Mouse (Mus musculus) macrophage (primary cell): ENCODE results near the gene Zfp629. TPM values are rescaled to one million over a fixed set of nuclear protein-coding genes. Genes with fewer than 3 reads are reported as not detected.

Experiments
- H3K27ac ChIP-seq: fragments of 350-480 bp; formaldehyde crosslinking; 2 replicates; pipeline ENCODE4 v1.9.0; 2021
- H3K36me3 ChIP-seq: fragments of 350-480 bp; formaldehyde crosslinking; 2 replicates; pipeline ENCODE4 v1.9.0; 2021; ENCODE audit errors: inconsistent target
- H3K4me3 ChIP-seq: fragments of 350-480 bp; formaldehyde crosslinking; 2 replicates; pipeline ENCODE4 v1.9.0; 2021; ENCODE audit errors: inconsistent target
- H3K79me2 ChIP-seq: fragments of 350-480 bp; formaldehyde crosslinking; 2 replicates; pipeline ENCODE4 v1.9.0; 2021; ENCODE audit errors: inconsistent target
- WGBS: methylation state at CpG from one replicate; pipeline ENCODE4 v1.1.7; 2026; ENCODE audit warnings: inconsistent platforms; ENCODE audit not compliant: missing documents; 5-methylcytosine and 5-hydroxymethylcytosine counted together
- polyA plus RNA-seq: library from polyadenylated mRNA; stranded (reverse); fragments of 250-400 nt; gene quantifications from 3 replicates; pipeline ENCODE4 v1.2.4, GENCODE M21; 2018; ENCODE audit warnings: inconsistent platforms

Zfp629 gene
- polyA plus RNA-seq, 1 experiment from 2014 or later = 11.5 TPM

GRCm38 (mm10) chr7:127572895-127573471 lies 42.6 kb downstream of the Zfp629 start, which contains the start of gene Phkg2:
Phkg2 (plus strand) TSS chr7:127573340.
- Histone ChIP-seq H3K36me3 (peaks cover 8% of the 10 kb centered on the region; the same call in 1 of the 2 replicates), H3K27ac (peak within 1 kb of the TSS; percentile 52), H3K4me3 (peak within 1 kb of the TSS; percentile 79), H3K79me2 (peaks cover 43% of the 10 kb centered on the region)
- under 1% methylated on average over 17 of the region's 17 CpGs for WGBS

GRCm38 (mm10) chr7:127564381-127565150 lies 51.0 kb downstream of the Zfp629 start:
- Histone ChIP-seq H3K4me3 (no peak overlapping the region), H3K27ac (no peak overlapping the region), H3K79me2 (no peaks in the 10 kb centered on the region), H3K36me3 (peaks cover 31% of the 10 kb centered on the region)
- 87% methylated on average over 6 of the region's 6 CpGs for WGBS

DNA sequence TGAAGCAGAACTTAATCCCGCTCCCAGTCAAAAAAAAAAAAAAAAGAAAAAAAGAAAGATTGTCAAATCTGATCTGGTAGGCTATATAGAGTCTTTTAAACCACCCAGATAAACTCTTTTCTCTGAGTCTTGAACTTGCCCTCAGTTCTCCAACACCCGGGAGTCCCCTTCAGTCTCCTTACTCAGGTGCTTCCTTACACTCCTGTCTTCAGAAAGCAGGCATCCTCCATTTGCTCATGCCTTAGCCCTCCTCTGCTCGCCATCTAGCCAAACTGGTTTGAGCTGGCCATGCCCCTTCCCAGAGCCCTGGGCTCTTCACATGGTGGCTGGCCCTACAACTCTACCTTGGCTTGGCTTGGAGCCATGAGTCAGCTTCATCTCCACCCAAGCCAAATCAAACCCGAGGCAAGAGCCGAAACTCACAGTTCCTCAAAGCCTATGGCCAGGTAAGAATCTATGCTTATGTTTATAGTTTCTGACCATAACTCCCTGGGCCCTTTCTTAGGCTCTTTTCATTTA lies 54.2 kb downstream of the Zfp629 start, which contains the start of gene Tmem265:
Gene Tmem265, plus strand, starts transcription at position 51 of the 519 bp plus-strand sequence.
- no peaks in the 10 kb centered on the region for H3K79me2 ChIP-seq
- H3K36me3 ChIP-seq = peaks cover 56% of the 10 kb centered on the region
- no peak within 1 kb of the TSS for H3K4me3 ChIP-seq
- 81% methylated on average over 5 of the region's 5 CpGs for whole genome bisulfite sequencing
- H3K27ac ChIP-seq = no peak within 1 kb of the TSS

DNA sequence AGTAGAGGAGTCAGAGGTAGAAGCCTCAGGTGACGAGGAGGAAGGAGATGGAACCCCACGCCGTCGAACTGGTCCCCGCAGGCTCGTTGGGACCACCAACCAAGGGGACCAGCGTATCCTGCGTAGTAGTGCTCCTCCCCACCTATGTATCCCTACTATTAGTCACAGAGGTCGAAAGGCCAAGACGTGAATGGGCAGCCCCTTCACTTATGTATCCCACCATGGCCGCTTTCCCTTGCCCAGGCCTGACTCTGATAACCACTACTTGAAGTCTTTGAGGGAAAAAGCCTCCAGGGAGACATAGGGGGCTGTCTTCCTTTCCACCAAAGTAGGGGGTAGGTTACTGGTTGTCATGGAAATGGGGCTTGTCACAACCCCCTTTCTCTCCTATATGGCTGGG lies 55.0 kb downstream of the Zfp629 start:
- Histone ChIP-seq H3K27ac (no peak overlapping the region), H3K79me2 (no peaks in the 10 kb centered on the region), H3K4me3 (no peak overlapping the region), H3K36me3 (peaks cover 64% of the 10 kb centered on the region)
- WGBS = 93% methylated on average over 11 of the region's 11 CpGs

Other genes with a start within 250 kb of the Zfp629 start
- gene Zfp747, start 239.7 kb downstream of the Zfp629 start, polyA plus RNA-seq = 4.8 to 5.8 TPM (median 5.6 TPM) in 3 replicates
- gene 9130019O22Rik, start 228.6 kb downstream of the Zfp629 start, polyA plus RNA-seq = 1.7 to 2.8 TPM (median 2.4 TPM) in 3 replicates
- gene E430018J23Rik, start 222.2 kb downstream of the Zfp629 start, polyA plus RNA-seq = 1.3 to 3.1 TPM (median 1.6 TPM) in 3 replicates
- gene Zfp764, start 209.0 kb downstream of the Zfp629 start, polyA plus RNA-seq = 6.0 to 7.4 TPM (median 6.2 TPM) in 3 replicates
- gene Zfp688, start 193.7 kb downstream of the Zfp629 start, polyA plus RNA-seq = 5.1 to 17.4 TPM (median 8.9 TPM) in 3 replicates
- 1.0 to 1.9 TPM (median 1.0 TPM) in 3 replicates for gene Zfp689, start 166.6 kb downstream of the Zfp629 start, polyA plus RNA-seq
- gene Prr14, start 156.2 kb downstream of the Zfp629 start, polyA plus RNA-seq = 31.6 to 54.9 TPM (median 50.8 TPM) in 3 replicates
- 47.3 to 163 TPM (median 92.9 TPM) in 3 replicates for gene Fbrs, start 136.6 kb downstream of the Zfp629 start, polyA plus RNA-seq
- 14.3 to 15.8 TPM (median 15.4 TPM) in 3 replicates for gene Srcap, start 103.8 kb downstream of the Zfp629 start, polyA plus RNA-seq
- gene Gm42715, start 96.2 kb downstream of the Zfp629 start, polyA plus RNA-seq = 13.1 to 13.5 TPM (median 13.2 TPM) in 3 replicates
- gene Tmem265, start 54.4 kb downstream of the Zfp629 start, polyA plus RNA-seq = not detected in 3 replicates
- gene Phkg2, start 42.5 kb downstream of the Zfp629 start, polyA plus RNA-seq = 23.8 to 33.8 TPM (median 26.9 TPM) in 3 replicates
- 0.72 to 3.0 TPM (median 2.9 TPM) in 3 replicates for gene Ccdc189, start 27.2 kb downstream of the Zfp629 start, polyA plus RNA-seq
- gene Rnf40, start 27.0 kb downstream of the Zfp629 start, polyA plus RNA-seq = 27.1 to 29.6 TPM (median 28.3 TPM) in 3 replicates
- 16.0 to 37.5 TPM (median 23.3 TPM) in 3 replicates for gene Bcl7c, start 93.1 kb upstream of the Zfp629 start, polyA plus RNA-seq
- gene Ctf1, start 96.9 kb upstream of the Zfp629 start, polyA plus RNA-seq = not detected in 3 replicates
- gene Ctf2, start 116.4 kb upstream of the Zfp629 start, polyA plus RNA-seq = not detected in 3 replicates
- gene Fbxl19, start 128.7 kb upstream of the Zfp629 start, polyA plus RNA-seq = 4.9 to 11.8 TPM (median 5.8 TPM) in 3 replicates
- gene Orai3, start 154.0 kb upstream of the Zfp629 start, polyA plus RNA-seq = 31.3 to 38.6 TPM (median 33.4 TPM) in 3 replicates
- 11.6 to 14.1 TPM (median 12.7 TPM) in 3 replicates for gene Setd1a, start 160.9 kb upstream of the Zfp629 start, polyA plus RNA-seq
- 0.49 to 3.2 TPM (median 0.57 TPM) in 3 replicates for gene Gm49388, start 169.8 kb upstream of the Zfp629 start, polyA plus RNA-seq
- gene Hsd3b7, start 184.8 kb upstream of the Zfp629 start, polyA plus RNA-seq = 14.9 to 55.1 TPM (median 55.0 TPM) in 3 replicates
- 150 to 165 TPM (median 155 TPM) in 3 replicates for gene Stx4a, start 208.5 kb upstream of the Zfp629 start, polyA plus RNA-seq
- 0.05 to 0.09 TPM in 2 of 3 replicates, not detected in the other for gene Stx1b, start 208.8 kb upstream of the Zfp629 start, polyA plus RNA-seq